ENCODE assay signal across 9 mouse cellular contexts in genomic region chr19:11184121-11184520, GRCm38 (mm10). TPM values are rescaled to one million over a fixed set of nuclear protein-coding genes. Genes with fewer than 3 reads are reported as not detected.
DNase-seq lines count a peak whose midpoint lies in the region; ATAC-seq and TF ChIP-seq lines count a peak whose summit lies in the region.
"Had no signal": no experiment of that assay in that cellular context is flagged by ENCODE, and none has a peak within 500 bp of the region (broad histone marks: within the 10 kb centered on the region; RNA-seq: fewer than 3 reads in every experiment).

No protein-coding gene starts in this region.

- H3K9me3 ChIP-seq in midbrain, embryonic 10.5 days (replicated peaks) = no peaks in the 10 kb centered on the region
- no peaks in the 10 kb centered on the region for H3K9me3 ChIP-seq in forebrain, embryonic 12.5 days
- H3K9me3 ChIP-seq: liver, embryonic 13.5 days had no signal

- ATAC-seq in forebrain, embryonic 12.5 days (ENCODE audit: low FRiP score) = no peak

- WGBS in midbrain, embryonic 10.5 days = 15% methylated on average over 5 of the region's 5 CpGs
- 17% methylated on average over 5 of the region's 5 CpGs for WGBS in forebrain, embryonic 12.5 days

- no peak overlapping the region for H3K4me3 ChIP-seq in testis, adult 2 months (ENCODE audit: control insufficient read depth, low read depth, low read length)
- H3K4me3 ChIP-seq in midbrain, embryonic 10.5 days = no peak overlapping the region
- no peak overlapping the region for H3K4me3 ChIP-seq in forebrain, embryonic 12.5 days (replicated peaks)
- H3K4me3 ChIP-seq: liver, embryonic 13.5 days had no signal

- H3K27me3 ChIP-seq in testis, adult 2 months (ENCODE audit: control insufficient read depth, insufficient read depth, low read length) = no peaks in the 10 kb centered on the region
- no peaks in the 10 kb centered on the region for H3K27me3 ChIP-seq in midbrain, embryonic 10.5 days (ENCODE audit: low read depth, poor library complexity, severe bottlenecking)
- H3K27me3 ChIP-seq in forebrain, embryonic 12.5 days = no peaks in the 10 kb centered on the region
- H3K27me3 ChIP-seq: liver, embryonic 13.5 days had no signal

- no peaks in the 10 kb centered on the region for H3K36me3 ChIP-seq in testis, adult 2 months (ENCODE audit: control insufficient read depth, insufficient read depth, low read length)
- no peaks in the 10 kb centered on the region for H3K36me3 ChIP-seq in midbrain, embryonic 10.5 days
- H3K36me3 ChIP-seq in forebrain, embryonic 12.5 days (replicated peaks) = no peaks in the 10 kb centered on the region
- H3K36me3 ChIP-seq: liver, embryonic 13.5 days had no signal

- peak; percentile 11 for DNase-seq in gastrocnemius, postnatal 10 days
- DNase-seq in gastrocnemius, adult 8-10 months (ENCODE audit: low spot score in 2 of 2) = no peak
- DNase-seq in testis, postnatal 14 days (ENCODE audit: low spot score) = no peak
- DNase-seq in heart, postnatal 36 days = peak; percentile 17 to 32
- peak; percentile 27 to 68 for DNase-seq in spleen, adult 18-20 months
- DNase-seq in midbrain, embryonic 10.5 days (ENCODE audit: low spot score) = no peak
- DNase-seq: liver, embryonic 13.5 days had no signal

- no peak overlapping the region for H3K27ac ChIP-seq in testis, adult 2 months (ENCODE audit: control insufficient read depth, insufficient read depth, low read depth, low read length)
- H3K27ac ChIP-seq in midbrain, embryonic 10.5 days (replicated peaks) = no peak overlapping the region
- no peak overlapping the region for H3K27ac ChIP-seq in forebrain, embryonic 12.5 days
- H3K27ac ChIP-seq: liver, embryonic 13.5 days had no signal

- intact Hi-C loops in heart, postnatal 36 days (cut with DNase I) = no loop called here

- no peaks in the 10 kb centered on the region for H3K4me1 ChIP-seq in testis, adult 2 months (ENCODE audit: control insufficient read depth, insufficient read depth, low read length)
- no peaks in the 10 kb centered on the region for H3K4me1 ChIP-seq in midbrain, embryonic 10.5 days
- H3K4me1 ChIP-seq in forebrain, embryonic 12.5 days = no peaks in the 10 kb centered on the region
- H3K4me1 ChIP-seq: liver, embryonic 13.5 days had no signal

- TF ChIP-seq POLR2A in testis, adult 2 months (IDR thresholded peaks at IDR 0.05; ENCODE audit: control insufficient read depth, low read depth, low read length) = no peak

- peak; percentile 44; the same call in 1 of the 2 replicates for TF ChIP-seq CTCF in testis, adult 2 months (IDR thresholded peaks at IDR 0.05; ENCODE audit: control insufficient read depth, insufficient read depth, insufficient replicate concordance, low read depth, low read length)

- H3K4me2 ChIP-seq in forebrain, embryonic 12.5 days = no peak overlapping the region
- H3K4me2 ChIP-seq: liver, embryonic 13.5 days had no signal

- no peak overlapping the region for H3K9ac ChIP-seq in forebrain, embryonic 12.5 days
- H3K9ac ChIP-seq: liver, embryonic 13.5 days had no signal

RNA-seq across cellular contexts. Expression of gene Ms4a13, which starts 12.4 kb away (rescaled TPM):
- not detected for total RNA-seq in gastrocnemius, postnatal 10 days (2021)
- total RNA-seq in gastrocnemius, adult 8-10 months (2022) = not detected
- 103 and 113 TPM in 2 replicates for polyA plus RNA-seq in testis, adult 2 months (2012; rRNA removed)
- total RNA-seq in heart, postnatal 36 days (2021) = not detected
- not detected in 2 replicates for polyA plus RNA-seq in midbrain, embryonic 10.5 days (2016; fragmentation: Nextera tagmentation; extraction: Ambion mirVana)
- not detected in 2 replicates for polyA plus RNA-seq in forebrain, embryonic 12.5 days (2016; fragmentation: Nextera tagmentation; extraction: Ambion mirVana)
- polyA plus RNA-seq: liver, embryonic 13.5 days had no signal

RNA-seq across cellular contexts. Expression of gene 1700025F22Rik, which starts 19.0 kb away (rescaled TPM):
- not detected for total RNA-seq in gastrocnemius, postnatal 10 days (2021)
- total RNA-seq in gastrocnemius, adult 8-10 months (2022) = not detected
- polyA plus RNA-seq in testis, adult 2 months (2012; rRNA removed) = 57.2 and 77.8 TPM in 2 replicates
- total RNA-seq in heart, postnatal 36 days (2021) = not detected
- not detected in 2 replicates for polyA plus RNA-seq in midbrain, embryonic 10.5 days (2016; fragmentation: Nextera tagmentation; extraction: Ambion mirVana)
- polyA plus RNA-seq in forebrain, embryonic 12.5 days (2016; fragmentation: Nextera tagmentation; extraction: Ambion mirVana) = not detected in 2 replicates
- polyA plus RNA-seq: liver, embryonic 13.5 days had no signal

RNA-seq across cellular contexts. Expression of gene Ms4a12, which starts 48.1 kb away (rescaled TPM):
- total RNA-seq in gastrocnemius, postnatal 10 days (2021) = not detected
- total RNA-seq in gastrocnemius, adult 8-10 months (2022) = not detected
- not detected in 2 replicates for polyA plus RNA-seq in testis, adult 2 months (2012; rRNA removed)
- not detected for total RNA-seq in heart, postnatal 36 days (2021)
- not detected in 2 replicates for polyA plus RNA-seq in midbrain, embryonic 10.5 days (2016; fragmentation: Nextera tagmentation; extraction: Ambion mirVana)
- polyA plus RNA-seq in forebrain, embryonic 12.5 days (2016; fragmentation: Nextera tagmentation; extraction: Ambion mirVana) = not detected in 2 replicates
- polyA plus RNA-seq: liver, embryonic 13.5 days had no signal

RNA-seq across cellular contexts. Expression of gene 1700017D01Rik, which starts 53.4 kb away (rescaled TPM):
- total RNA-seq in gastrocnemius, postnatal 10 days (2021) = under 1 TPM; 0.19 to 0.29 TPM
- total RNA-seq in gastrocnemius, adult 8-10 months (2022) = not detected
- polyA plus RNA-seq in testis, adult 2 months (2012; rRNA removed) = 408 and 421 TPM in 2 replicates
- not detected for total RNA-seq in heart, postnatal 36 days (2021)
- not detected in 2 replicates for polyA plus RNA-seq in midbrain, embryonic 10.5 days (2016; fragmentation: Nextera tagmentation; extraction: Ambion mirVana)
- not detected in 2 replicates for polyA plus RNA-seq in forebrain, embryonic 12.5 days (2016; fragmentation: Nextera tagmentation; extraction: Ambion mirVana)
- polyA plus RNA-seq: liver, embryonic 13.5 days had no signal

Comparison
In these comparisons a context has a peak if more than half of its experiments do, and no peak if none do; other contexts are left out.
1. DNase-seq: peak in gastrocnemius, postnatal 10 days (single experiment), heart, postnatal 36 days (2 of 2) and spleen, adult 18-20 months (2 of 2); none in gastrocnemius, adult 8-10 months (0 of 2), testis, postnatal 14 days (single experiment) and midbrain, embryonic 10.5 days (single experiment).